12 mouse cellular contexts compared by ENCODE assay signal in genomic region chr6:90750091-90750490, GRCm38 (mm10).
DNase-seq lines count a peak whose midpoint lies in the region; ATAC-seq lines count a peak whose summit lies in the region.
"Had no signal": no experiment of that assay in that cellular context is flagged by ENCODE, and none has a peak within 500 bp of the region (broad histone marks: within the 10 kb centered on the region; RNA-seq: fewer than 3 reads in every experiment).

No protein-coding gene starts in this region.

- no peaks in the 10 kb centered on the region for H3K36me3 ChIP-seq in liver, embryonic 16.5 days (ENCODE audit: control insufficient read depth, insufficient read depth)
- no peaks in the 10 kb centered on the region for H3K36me3 ChIP-seq in hindbrain, embryonic 11.5 days (ENCODE audit: control insufficient read depth, insufficient read depth, low read length)
- H3K36me3 ChIP-seq: G1E had no signal

- 0 out of 2 replicates have a peak, but pooled peaks have one; percentile 35 for ATAC-seq in erythroblast, adult 5-6 weeks (replicated peaks; ENCODE audit: low FRiP score, poor library complexity, severe bottlenecking)
- ATAC-seq in liver, embryonic 16.5 days (ENCODE audit: low read depth): peak; percentile 93
- no peak for ATAC-seq in hindbrain, embryonic 11.5 days (ENCODE audit: low FRiP score)

- 8% methylated on average over 2 of the region's 2 CpGs for WGBS in liver, embryonic 16.5 days (ENCODE audit: insufficient replicate concordance)
- 78% methylated on average over 2 of the region's 2 CpGs for WGBS in hindbrain, embryonic 11.5 days

- no peak overlapping the region for H3K9ac ChIP-seq in liver, embryonic 16.5 days (ENCODE audit: low read depth, low read length)
- H3K9ac ChIP-seq in hindbrain, embryonic 11.5 days (ENCODE audit: low read depth, low read length): no peak overlapping the region

- H3K27ac ChIP-seq in liver, embryonic 16.5 days (ENCODE audit: low read length): peak overlapping the region; percentile 3; the same call in 1 of the 2 replicates
- H3K27ac ChIP-seq in hindbrain, embryonic 11.5 days (ENCODE audit: low read depth, low read length): no peak overlapping the region
- H3K27ac ChIP-seq: layer of hippocampus, adult 2 months had no signal

- H3K4me3 ChIP-seq in liver, embryonic 16.5 days (ENCODE audit: low read depth, low read length): no peak overlapping the region
- H3K4me3 ChIP-seq in hindbrain, embryonic 11.5 days (ENCODE audit: low read depth, low read length): no peak overlapping the region
- H3K4me3 ChIP-seq: layer of hippocampus, adult 2 months had no signal

- H3K9me3 ChIP-seq in liver, embryonic 16.5 days (replicated peaks; ENCODE audit: control insufficient read depth, low read length): no peaks in the 10 kb centered on the region
- no peaks in the 10 kb centered on the region for H3K9me3 ChIP-seq in hindbrain, embryonic 11.5 days (ENCODE audit: control insufficient read depth, low read length)
- H3K9me3 ChIP-seq: G1E; megakaryocyte, embryonic 14.5 days had no signal

- peak; percentile 56 for DNase-seq in lung, postnatal 36 days
- no peak for DNase-seq in lung, postnatal 4 days
- no peak for DNase-seq in B cell, adult 2 months
- DNase-seq in adrenal gland, postnatal 25 days: no peak
- DNase-seq in hindbrain, embryonic 11.5 days (ENCODE audit: low spot score): no peak
- DNase-seq: kidney, adult 18-20 months; thymus, adult 18-20 months had no signal

- H3K4me2 ChIP-seq in liver, embryonic 16.5 days (ENCODE audit: low read depth, low read length): peak overlapping the region; percentile 14
- no peak overlapping the region for H3K4me2 ChIP-seq in hindbrain, embryonic 11.5 days (replicated peaks; ENCODE audit: low read depth, low read length)

- H3K27me3 ChIP-seq in liver, embryonic 16.5 days (ENCODE audit: control insufficient read depth, insufficient read depth, low read depth, low read length): no peaks in the 10 kb centered on the region
- no peaks in the 10 kb centered on the region for H3K27me3 ChIP-seq in hindbrain, embryonic 11.5 days (ENCODE audit: control insufficient read depth, insufficient read depth, low read length)
- H3K27me3 ChIP-seq: megakaryocyte, embryonic 14.5 days had no signal

- peaks cover 54% of the 10 kb centered on the region for H3K4me1 ChIP-seq in liver, embryonic 16.5 days (ENCODE audit: control insufficient read depth, low read depth, low read length)
- no peaks in the 10 kb centered on the region for H3K4me1 ChIP-seq in hindbrain, embryonic 11.5 days (replicated peaks; ENCODE audit: control insufficient read depth, insufficient read depth, low read length)
